8 mouse cellular contexts compared by ENCODE assay signal in genomic region chr2:145862206-145862817, GRCm38 (mm10). TPM values are rescaled to one million over a fixed set of nuclear protein-coding genes. Genes with fewer than 3 reads are reported as not detected.
A peak's percentile ranks its signal among the peaks of the same experiment; 100 is the strongest.
DNase-seq lines count a peak whose midpoint lies in the region; TF ChIP-seq lines count a peak whose summit lies in the region.

No protein-coding gene starts in this region.

- DNase-seq in embryo, embryonic 10 days (ENCODE audit: low spot score), result peak; percentile 67
- peak; percentile 58 to 59 for DNase-seq in heart, postnatal 10 days
- DNase-seq in kidney, postnatal 4 days, result peak; percentile 49 to 66
- no peak for DNase-seq in spleen, postnatal 14 days (ENCODE audit: low spot score in 2 of 2)
- no peak for DNase-seq in left cerebral cortex, adult 11 months (ENCODE audit: low spot score)
- no peak for DNase-seq in ovary, postnatal 10 days (ENCODE audit: low spot score)

- no peaks in the 10 kb centered on the region for H3K9me3 ChIP-seq in E14TG2a.4 (ENCODE audit: low read length)

- H3K79me2 ChIP-seq in myocyte (ENCODE audit: control insufficient read depth, insufficient read depth), result peaks cover 60% of the 10 kb centered on the region

- intact Hi-C loops in heart, postnatal 10 days (cut with DNase I), result loop anchor here (2.0 to 5.0 kb wide), 2 partner anchors 20 to 65 kb away; no protein-coding TSS in a partner anchor

- H3K36me3 ChIP-seq in E14TG2a.4 (ENCODE audit: insufficient read depth, low read length), result no peaks in the 10 kb centered on the region
- no peaks in the 10 kb centered on the region for H3K36me3 ChIP-seq in myocyte (ENCODE audit: control insufficient read depth, insufficient read depth)

- no peak for TF ChIP-seq CTCF in E14TG2a.4 (conservative IDR thresholded peaks at IDR 0.05; ENCODE audit: low read length)

- TF ChIP-seq POLR2A in myocyte (IDR thresholded peaks at IDR 0.05; ENCODE audit: insufficient read length, low read depth), result no peak

- no peak overlapping the region for H3ac ChIP-seq in myocyte (ENCODE audit: control insufficient read depth, insufficient read length)

- H3K4me2 ChIP-seq in myocyte (ENCODE audit: low read depth), result peak overlapping the region; percentile 91

- peaks cover 20% of the 10 kb centered on the region for H3K27me3 ChIP-seq in E14TG2a.4 (ENCODE audit: insufficient read depth, low read length)
- no peaks in the 10 kb centered on the region for H3K27me3 ChIP-seq in myocyte (ENCODE audit: control insufficient read depth, insufficient read depth, insufficient read length)

- H3K4me3 ChIP-seq in E14TG2a.4 (replicated peaks; ENCODE audit: low read length), result peak overlapping the region; percentile 41
- peak overlapping the region; percentile 68 for H3K4me3 ChIP-seq in myocyte

- H3K4me1 ChIP-seq in E14TG2a.4 (replicated peaks; ENCODE audit: low read depth, low read length), result peaks cover 47% of the 10 kb centered on the region

TF ChIP-seq in myocyte, 11 proteins besides CTCF, POLR2A, EP300 and RAD21:
- TF ChIP-seq REST (IDR thresholded peaks at IDR 0.05; ENCODE audit: insufficient read depth, insufficient read length), result no peak
- TF ChIP-seq USF1 (IDR thresholded peaks at IDR 0.05; ENCODE audit: low read depth), result no peak
- TF ChIP-seq TCF12 (IDR thresholded peaks at IDR 0.05; ENCODE audit: insufficient read depth, poor library complexity, severe bottlenecking), result no peak
- no peak for TF ChIP-seq CEBPB (IDR thresholded peaks at IDR 0.05; ENCODE audit: insufficient read depth, poor library complexity, severe bottlenecking)
- TF ChIP-seq SRF (IDR thresholded peaks at IDR 0.05; ENCODE audit: control insufficient read depth, insufficient read length, low read depth), result no peak

RNA-seq across cellular contexts. Expression of gene Naa20, which starts 39.6 kb away (rescaled TPM):
- 100 to 1,000 TPM; 109 to 110 TPM for total RNA-seq in heart, postnatal 10 days (2021)
- polyA plus RNA-seq in myocyte (2012; fragmentation: generic; extraction: Trizol), result 41.7 TPM

Comparison
In these comparisons a context has a peak if more than half of its experiments do, and no peak if none do; other contexts are left out.
1. DNase-seq: peak in embryo, embryonic 10 days (single experiment), heart, postnatal 10 days (2 of 2) and kidney, postnatal 4 days (2 of 2); none in spleen, postnatal 14 days (0 of 2), left cerebral cortex, adult 11 months (single experiment) and ovary, postnatal 10 days (single experiment).